Mouse (Mus musculus) midbrain, postnatal 0 days (tissue): ENCODE results near the gene Gm28168. TPM values are rescaled to one million over a fixed set of nuclear protein-coding genes. Genes with fewer than 3 reads are reported as not detected.
"Not testable (repeated sequence)": the region's sequence is repeated elsewhere in the genome, so short reads cannot be mapped to it uniquely, and the experiment has no call there.

Source experiments
- ATAC-seq: fragments of 200-750 bp; cut with Nextera tagmentation; 2 replicates; pipeline ENCODE4 v1.8.0; 2017; ENCODE audit warnings: moderate number of reproducible peaks, mild to moderate bottlenecking, moderate TSS enrichment, moderate library complexity; ENCODE audit not compliant: low FRiP score
- DNase-seq: peaks from one replicate; pipeline ENCODE4 v3.0.0-alpha.2; 2015; ENCODE audit warnings: low spot score
- H3K27ac ChIP-seq: fragments of 300-500 bp; sonication (generic); 2 replicates; pipeline ENCODE4 v1.5.1; 2014; ENCODE audit warnings: low read depth, mild to moderate bottlenecking, low read length, mixed read lengths
- H3K27me3 ChIP-seq: fragments of 300-500 bp; sonication (generic); 2 replicates; pipeline ENCODE4 v1.6.1; 2014; ENCODE audit warnings: low read length, control low read depth, mixed read lengths; ENCODE audit not compliant: insufficient read depth
- H3K36me3 ChIP-seq: fragments of 300-500 bp; sonication (generic); 2 replicates; pipeline ENCODE4 v1.6.1; 2014; ENCODE audit warnings: low read length, control low read depth, mixed read lengths; ENCODE audit not compliant: insufficient read depth
- H3K4me1 ChIP-seq: fragments of 300-500 bp; sonication (generic); 2 replicates; pipeline ENCODE4 v1.6.1; 2014; ENCODE audit warnings: mild to moderate bottlenecking, control low read depth, antibody characterized with exemption, low read length, mixed read lengths; ENCODE audit not compliant: insufficient read depth
- H3K4me2 ChIP-seq: fragments of 300-500 bp; sonication (generic); 2 replicates; pipeline ENCODE4 v1.6.1; 2014; ENCODE audit warnings: low read depth, mild to moderate bottlenecking, low read length, mixed read lengths; ENCODE audit not compliant: poor library complexity, severe bottlenecking
- H3K4me3 ChIP-seq: fragments of 300-500 bp; sonication (generic); 2 replicates; pipeline ENCODE4 v1.5.1; 2014; ENCODE audit warnings: low read depth, mild to moderate bottlenecking, low read length, moderate library complexity
- H3K9ac ChIP-seq: fragments of 300-500 bp; sonication (generic); replicated peaks from 2 replicates; pipeline ENCODE4 v1.6.1; 2014; ENCODE audit warnings: mild to moderate bottlenecking, low read length, moderate library complexity, mixed read lengths; ENCODE audit not compliant: poor library complexity, severe bottlenecking
- H3K9me3 ChIP-seq: fragments of 300-500 bp; sonication (generic); 2 replicates; pipeline ENCODE4 v1.6.1; 2016; ENCODE audit warnings: low read length, control low read depth
- CTCF ChIP-seq: IDR thresholded peaks from 2 replicates; pipeline ENCODE4 v1.5.1; 2016; ENCODE audit warnings: antibody characterized with exemption, mild to moderate bottlenecking
- WGBS: fragments of 180-500 bp; shearing (Covaris S2); extraction: QIAGEN DNeasy Blood & Tissue Kit; methylation state at CpG from one replicate; pipeline ENCODE4 v1.1.7; 2014; 5-methylcytosine and 5-hydroxymethylcytosine counted together
- polyA plus RNA-seq: library from polyadenylated mRNA; unstranded; fragments of >200 nt; fragmentation: Nextera tagmentation; extraction: Ambion mirVana; gene quantifications from 2 replicates; pipeline ENCODE4 v1.2.1, GENCODE M21; 2015
- total RNA-seq: library from RNA; depleted of rRNA; stranded (reverse); fragments of >200 nt; gene quantifications from 2 replicates; pipeline ENCODE4 v1.2.3, GENCODE M21; 2014; rRNA removed

The Gm28168 gene
- total RNA-seq (not detected in 2 replicates), polyA plus RNA-seq (not detected in 2 replicates)

GRCm38 (mm10) chr1:117927715-117928114, at the start of gene Gm28168:
Gene Gm28168 (plus strand): TSS chr1:117928015.
- not testable (repeated sequence) for H3K4me1 ChIP-seq, DNase-seq, H3K4me2 ChIP-seq, H3K9me3 ChIP-seq, H3K27ac ChIP-seq, ATAC-seq, H3K27me3 ChIP-seq, H3K4me3 ChIP-seq, H3K36me3 ChIP-seq, H3K9ac ChIP-seq
- WGBS: 35% methylated on average over 1 of the region's 1 CpGs

- Histone ChIP-seq H3K36me3 (no peaks in the 10 kb centered on the region), H3K27ac (no peak within 1 kb of the TSS), H3K4me3 (no peak within 1 kb of the TSS), H3K4me2 (no peak within 1 kb of the TSS), H3K27me3 (no peaks in the 10 kb centered on the region), H3K9ac (no peak within 1 kb of the TSS), H3K4me1 (no peaks in the 10 kb centered on the region), H3K9me3 (no peaks in the 10 kb centered on the region)
- WGBS: 73% methylated on average over 4 of the region's 4 CpGs
- no peak for ATAC-seq
- no peak for TF ChIP-seq CTCF
- DNase-seq: no peak
Measured at GRCm38 (mm10) chr1:117965639-117966038, 37.8 kb downstream of the Gm28168 start, which contains the start of gene Gm7145. Gene Gm7145 (plus strand): TSS chr1:117965939.

Other genes starting within 250 kb of the Gm28168 start
- gene Gm28363, start 230.9 kb upstream of the Gm28168 start, total RNA-seq: not detected in 2 replicates
- gene Gm28363, start 230.9 kb upstream of the Gm28168 start, polyA plus RNA-seq: not detected in 2 replicates
- not detected in 2 replicates for gene B020011L13Rik, start 146.9 kb upstream of the Gm28168 start, total RNA-seq
- gene B020011L13Rik, start 146.9 kb upstream of the Gm28168 start, polyA plus RNA-seq: not detected in 2 replicates
- gene Gm28360, start 97.9 kb upstream of the Gm28168 start, total RNA-seq: not detected in 2 replicates
- gene Gm28360, start 97.9 kb upstream of the Gm28168 start, polyA plus RNA-seq: not detected in 2 replicates
- gene Gm7145, start 37.9 kb downstream of the Gm28168 start, total RNA-seq: not detected in 2 replicates
- not detected in 2 replicates for gene Gm7145, start 37.9 kb downstream of the Gm28168 start, polyA plus RNA-seq
- gene Gm29106, start 248.5 kb downstream of the Gm28168 start, total RNA-seq: not detected in 2 replicates
- gene Gm29106, start 248.5 kb downstream of the Gm28168 start, polyA plus RNA-seq: 0.07 and 0.17 TPM in 2 replicates